Mouse (Mus musculus): ENCODE measurements at regions not wholly inside any gene's neighbourhood (a gene's known extent, or its start where the extent isn't known, plus 50 kb on each side); places are given as distances from the start of the nearest gene placed in this dataset.

DNA sequence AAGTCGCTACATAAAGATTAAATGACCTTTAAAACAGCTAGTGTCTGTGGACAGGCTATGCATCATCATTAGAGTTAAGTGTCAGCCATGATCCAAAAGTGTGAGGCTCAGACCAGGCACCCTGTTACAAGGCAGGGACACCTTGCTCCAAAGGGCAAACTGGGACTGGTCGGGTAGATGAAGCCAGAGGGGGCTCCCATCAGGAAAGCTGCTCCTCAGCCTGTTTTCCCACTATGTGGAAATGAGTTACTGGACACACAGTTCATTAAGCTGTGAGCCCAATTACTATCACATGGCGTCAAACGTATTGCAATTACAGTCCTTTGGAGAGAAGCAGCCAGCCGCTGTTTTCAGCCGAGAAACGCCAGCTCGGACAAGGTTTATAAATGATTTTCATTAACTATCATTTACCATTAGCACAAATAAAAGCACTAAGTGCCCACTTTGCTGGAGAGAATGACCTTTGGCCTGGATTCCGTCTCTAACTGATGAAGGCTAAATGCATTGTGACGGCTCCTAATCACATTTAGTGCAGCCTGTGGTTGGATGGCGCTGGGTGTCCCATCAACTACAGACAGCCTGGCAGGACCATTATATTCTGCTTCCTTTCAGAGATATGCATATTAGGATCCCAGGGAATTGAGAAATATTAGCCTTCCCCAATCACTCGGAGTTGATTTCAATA is 203.5 kb upstream of the Azi2 start:
- no peak for TF ChIP-seq POLR2A (IDR thresholded peaks at IDR 0.05; ENCODE audit: insufficient read depth, low read length)
- no peak for TF ChIP-seq CTCF (IDR thresholded peaks at IDR 0.05; ENCODE audit: low read depth, low read length)

All from ES-Bruce4 (cell line).